Mouse (Mus musculus) limb, embryonic 14.5 days (tissue): ENCODE data around the gene Gng7. TPM values are rescaled to one million over a fixed set of nuclear protein-coding genes. Genes with fewer than 3 reads are reported as not detected.
A peak's percentile ranks its signal among the peaks of the same experiment; 100 is the strongest.

Source experiments
- ATAC-seq: fragments of 200-750 bp; cut with Nextera tagmentation; 2 replicates; pipeline ENCODE4 v1.8.0; 2017; ENCODE audit warnings: low read depth, moderate number of reproducible peaks, moderate TSS enrichment; ENCODE audit not compliant: low FRiP score
- DNase-seq: peaks from one replicate; pipeline ENCODE4 v3.0.0-alpha.2; 2015; ENCODE audit warnings: low spot score
- H3K27ac ChIP-seq: fragments of 300-500 bp; sonication (generic); replicated peaks from 2 replicates; pipeline ENCODE4 v1.5.1; 2014; ENCODE audit warnings: low read depth, mild to moderate bottlenecking, low read length, moderate library complexity, mixed read lengths
- H3K27me3 ChIP-seq: fragments of 300-500 bp; sonication (generic); 2 replicates; pipeline ENCODE4 v1.6.1; 2014; ENCODE audit warnings: low read length, mixed read lengths; ENCODE audit not compliant: control insufficient read depth, insufficient read depth
- H3K36me3 ChIP-seq: fragments of 300-500 bp; sonication (generic); 2 replicates; pipeline ENCODE4 v1.6.1; 2014; ENCODE audit warnings: mild to moderate bottlenecking, low read length, moderate library complexity, mixed read lengths; ENCODE audit not compliant: control insufficient read depth, insufficient read depth
- H3K4me1 ChIP-seq: fragments of 300-500 bp; sonication (generic); 2 replicates; pipeline ENCODE4 v1.6.1; 2014; ENCODE audit warnings: antibody characterized with exemption, low read length, mixed read lengths; ENCODE audit not compliant: control insufficient read depth, insufficient read depth
- H3K4me2 ChIP-seq: fragments of 300-500 bp; sonication (generic); replicated peaks from 2 replicates; pipeline ENCODE4 v1.6.1; 2014; ENCODE audit warnings: low read depth, mild to moderate bottlenecking, low read length, moderate library complexity; ENCODE audit not compliant: severe bottlenecking
- H3K4me3 ChIP-seq: fragments of 300-500 bp; sonication (generic); replicated peaks from 2 replicates; pipeline ENCODE4 v1.5.1; 2014; ENCODE audit warnings: low read length
- H3K9ac ChIP-seq: fragments of 300-500 bp; sonication (generic); 2 replicates; pipeline ENCODE4 v1.6.1; 2014; ENCODE audit warnings: mild to moderate bottlenecking, low read depth, low read length, moderate library complexity; ENCODE audit not compliant: severe bottlenecking
- H3K9me3 ChIP-seq: fragments of 300-500 bp; sonication (generic); 2 replicates; pipeline ENCODE4 v1.6.1; 2016; ENCODE audit warnings: low read length; ENCODE audit not compliant: control insufficient read depth
- POLR2A ChIP-seq: fragments of 200-500 bp; IDR thresholded peaks from 2 replicates; pipeline ENCODE4 v1.8.0; 2012; ENCODE audit warnings: inconsistent platforms, mild to moderate bottlenecking, moderate library complexity, borderline replicate concordance; ENCODE audit not compliant: insufficient read depth, insufficient read length; ENCODE audit errors: extremely low read depth
- WGBS: fragments of 180-500 bp; shearing (Covaris S2); extraction: QIAGEN DNeasy Blood & Tissue Kit; methylation state at CpG from one replicate; pipeline ENCODE4 v1.1.7; 2014; 5-methylcytosine and 5-hydroxymethylcytosine counted together
- polyA plus RNA-seq, 2 experiments: library from polyadenylated mRNA; depleted of rRNA in 1 of 2; stranded (reverse) in 1 of 2; unstranded in 1 of 2; fragments of >200 nt; fragmentation: Nextera tagmentation in 1 of 2; extraction: Ambion mirVana in 1 of 2; gene quantifications; 2 replicates each; pipeline versions ENCODE4 v1.2.1 to v1.2.3; 2012 to 2014

The Gng7 gene
- polyA plus RNA-seq, 2 experiments = 6.5 to 7.9 TPM

GRCm38 (mm10) chr10:81028219-81028618 lies 13.5 kb upstream of the Gng7 start:
- Histone ChIP-seq H3K9ac (no peak overlapping the region), H3K9me3 (no peaks in the 10 kb centered on the region), H3K4me3 (no peak overlapping the region), H3K4me2 (no peak overlapping the region), H3K27me3 (peaks cover 19% of the 10 kb centered on the region; the same call in 1 of the 2 replicates), H3K4me1 (no peaks in the 10 kb centered on the region), H3K36me3 (peaks cover 23% of the 10 kb centered on the region), H3K27ac (no peak overlapping the region)
- no peak for ATAC-seq
- no peak for DNase-seq
- no peak for TF ChIP-seq POLR2A

- Histone ChIP-seq H3K27me3 (peaks cover 24% of the 10 kb centered on the region), H3K9ac (no peak overlapping the region), H3K4me2 (no peak overlapping the region), H3K36me3 (peaks cover 20% of the 10 kb centered on the region), H3K4me3 (no peak overlapping the region), H3K9me3 (no peaks in the 10 kb centered on the region), H3K4me1 (no peaks in the 10 kb centered on the region), H3K27ac (no peak overlapping the region)
- no peak for DNase-seq
- no peak for ATAC-seq
- WGBS = 66% methylated on average over 4 of the region's 4 CpGs
- no peak for TF ChIP-seq POLR2A
Observed at GRCm38 (mm10) chr10:81027331-81027730, 12.6 kb upstream of the Gng7 start.

GRCm38 (mm10) chr10:81026857-81027256 lies 12.1 kb upstream of the Gng7 start:
- TF ChIP-seq POLR2A = no peak
- Histone ChIP-seq H3K4me3 (no peak overlapping the region), H3K36me3 (peaks cover 17% of the 10 kb centered on the region), H3K4me1 (no peaks in the 10 kb centered on the region), H3K27me3 (peaks cover 29% of the 10 kb centered on the region), H3K27ac (no peak overlapping the region), H3K4me2 (no peak overlapping the region), H3K9ac (no peak overlapping the region), H3K9me3 (no peaks in the 10 kb centered on the region)
- no peak for ATAC-seq
- no peak for DNase-seq
- 90% methylated on average over 5 of the region's 5 CpGs for WGBS

GRCm38 (mm10) chr10:81025639-81026275 lies 11.0 kb upstream of the Gng7 start, which contains the start of gene Diras1:
Gene Diras1, minus strand, starts transcription at chr10:81025662.
- peak within 1 kb of the TSS; percentile 15 for H3K4me3 ChIP-seq
- no peak for DNase-seq
- no peaks in the 10 kb centered on the region for H3K4me1 ChIP-seq
- no peak for TF ChIP-seq POLR2A
- peaks cover 11% of the 10 kb centered on the region; the same call in 1 of the 2 replicates for H3K36me3 ChIP-seq
- peaks cover 31% of the 10 kb centered on the region for H3K27me3 ChIP-seq
- H3K9ac ChIP-seq = no peak within 1 kb of the TSS
- no peaks in the 10 kb centered on the region for H3K9me3 ChIP-seq
- H3K27ac ChIP-seq = no peak within 1 kb of the TSS
- WGBS = 57% methylated on average over 10 of the region's 12 CpGs
- peak within 1 kb of the TSS; percentile 45 for H3K4me2 ChIP-seq
- no peak for ATAC-seq

- DNase-seq (no peak), ATAC-seq (0 out of 2 replicates have a peak, but pooled peaks have one; percentile 20)
- H3K27me3 ChIP-seq = peaks cover 31% of the 10 kb centered on the region
- H3K27ac ChIP-seq = no peak overlapping the region
- H3K9ac ChIP-seq = no peak overlapping the region
- H3K4me1 ChIP-seq = no peaks in the 10 kb centered on the region
- WGBS = under 1% methylated on average over 27 of the region's 43 CpGs
- peak overlapping the region; percentile 45 for H3K4me2 ChIP-seq
- peak overlapping the region; percentile 15 for H3K4me3 ChIP-seq
- H3K36me3 ChIP-seq = peaks cover 5% of the 10 kb centered on the region; the same call in 1 of the 2 replicates
- H3K9me3 ChIP-seq = no peaks in the 10 kb centered on the region
- no peak for TF ChIP-seq POLR2A
Observed at GRCm38 (mm10) chr10:81025047-81025621, 10.4 kb upstream of the Gng7 start.
